Mouse (Mus musculus): ENCODE results near the gene Rabggta. TPM values are rescaled to one million over a fixed set of nuclear protein-coding genes. Genes with fewer than 3 reads are reported as not detected.

The Rabggta gene
- total RNA-seq, 2 experiments from 2014 or later: 12.8 to 20.4 TPM

DNA sequence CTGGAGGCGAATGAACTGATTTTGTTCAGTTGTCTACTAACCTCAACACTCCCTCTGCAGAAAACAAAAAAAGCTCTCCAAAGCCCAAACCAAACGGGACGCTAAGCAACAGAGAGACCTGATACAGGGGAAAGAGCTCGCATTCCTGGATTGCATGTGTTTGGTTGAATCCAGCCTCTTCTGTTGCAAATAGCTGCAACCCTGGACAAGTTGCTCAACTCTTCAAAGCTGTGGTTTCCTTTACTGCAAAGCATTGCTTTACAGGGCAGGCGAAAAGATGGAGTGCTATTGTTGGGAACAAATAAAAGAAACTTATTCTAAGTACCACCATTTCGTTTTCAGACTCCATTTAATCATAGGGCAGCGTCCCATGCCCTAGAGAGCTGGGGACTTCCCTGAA, 12.8 kb upstream of the Rabggta start:
- ATAC-seq (replicated peaks; ENCODE audit: poor library complexity, severe bottlenecking): peak; percentile 61

- ATAC-seq (replicated peaks; ENCODE audit: poor library complexity, severe bottlenecking): no peak
Measured at GRCm38 (mm10) chr14:55733889-55734288, 11.8 kb upstream of the Rabggta start.

- no peak for ATAC-seq (replicated peaks; ENCODE audit: poor library complexity, severe bottlenecking)
Measured at GRCm38 (mm10) chr14:55730531-55731032, 8.5 kb upstream of the Rabggta start.

- ATAC-seq (replicated peaks; ENCODE audit: poor library complexity, severe bottlenecking): no peak
Measured at GRCm38 (mm10) chr14:55730116-55730515, 8.1 kb upstream of the Rabggta start.

DNA sequence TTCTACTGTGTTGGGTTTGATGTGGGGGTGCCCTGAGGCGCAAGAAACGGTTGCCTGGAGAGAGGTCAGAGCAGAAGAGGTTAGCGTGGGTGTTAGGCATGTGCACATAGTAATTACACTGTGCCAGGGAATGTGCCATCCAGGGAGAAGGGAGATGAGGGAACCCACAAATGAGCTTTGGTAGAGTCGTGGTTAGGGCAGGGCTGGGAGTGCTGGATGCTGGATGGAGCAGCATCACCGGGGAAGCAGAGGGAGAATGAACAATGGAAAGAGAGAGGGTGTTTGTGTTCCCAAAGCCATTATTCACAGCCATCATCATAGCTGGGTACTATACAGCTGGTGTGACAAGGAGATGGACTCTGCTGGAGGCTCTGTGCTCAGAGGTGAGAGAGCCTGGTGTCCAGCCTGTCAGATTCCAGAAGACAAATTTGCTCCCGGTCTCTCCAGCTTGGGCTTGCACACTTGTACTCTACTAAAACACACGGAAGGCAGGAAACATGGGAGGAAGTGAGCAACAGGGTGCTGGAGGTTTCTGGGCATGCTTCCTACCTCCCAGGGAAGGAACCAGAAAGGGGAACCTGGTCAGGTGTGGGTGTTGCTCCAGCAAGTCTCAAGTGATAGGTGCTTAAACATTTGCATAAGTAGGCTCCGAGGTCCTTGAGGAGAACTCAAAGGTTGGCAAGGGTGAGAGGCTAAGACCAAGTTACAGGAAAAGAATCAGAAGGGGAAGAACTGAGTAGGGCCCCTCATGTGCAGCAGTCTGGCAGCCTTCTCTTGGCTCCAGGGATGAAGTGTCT, 6.0 kb upstream of the Rabggta start:
- ATAC-seq (replicated peaks; ENCODE audit: poor library complexity, severe bottlenecking): peak; percentile 37

DNA sequence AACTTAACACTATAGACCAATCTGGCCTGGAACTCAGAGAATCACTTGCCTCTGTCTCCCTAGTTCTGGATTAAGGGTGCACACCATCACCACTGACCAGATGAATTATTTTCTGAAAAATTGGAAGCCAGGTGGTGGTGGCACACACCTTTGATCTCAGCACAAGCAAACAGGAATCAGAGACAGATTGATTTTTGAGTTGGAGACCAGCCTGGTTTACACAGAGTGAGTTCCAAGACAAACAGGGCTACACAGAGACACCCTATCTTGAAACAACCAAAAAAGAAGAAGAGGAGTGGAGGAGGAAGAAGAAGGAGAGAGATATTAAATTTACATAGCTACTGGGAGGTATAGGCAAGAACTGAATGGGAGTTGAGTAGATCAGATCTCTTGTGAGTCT, 4.2 kb upstream of the Rabggta start:
- ATAC-seq (replicated peaks; ENCODE audit: poor library complexity, severe bottlenecking): no peak

- ATAC-seq (replicated peaks; ENCODE audit: poor library complexity, severe bottlenecking): peak; percentile 75
Measured at GRCm38 (mm10) chr14:55724411-55724871, 2.4 kb upstream of the Rabggta start.

GRCm38 (mm10) chr14:55723433-55723832, 1.4 kb upstream of the Rabggta start:
- ATAC-seq (replicated peaks; ENCODE audit: poor library complexity, severe bottlenecking): no peak

DNA sequence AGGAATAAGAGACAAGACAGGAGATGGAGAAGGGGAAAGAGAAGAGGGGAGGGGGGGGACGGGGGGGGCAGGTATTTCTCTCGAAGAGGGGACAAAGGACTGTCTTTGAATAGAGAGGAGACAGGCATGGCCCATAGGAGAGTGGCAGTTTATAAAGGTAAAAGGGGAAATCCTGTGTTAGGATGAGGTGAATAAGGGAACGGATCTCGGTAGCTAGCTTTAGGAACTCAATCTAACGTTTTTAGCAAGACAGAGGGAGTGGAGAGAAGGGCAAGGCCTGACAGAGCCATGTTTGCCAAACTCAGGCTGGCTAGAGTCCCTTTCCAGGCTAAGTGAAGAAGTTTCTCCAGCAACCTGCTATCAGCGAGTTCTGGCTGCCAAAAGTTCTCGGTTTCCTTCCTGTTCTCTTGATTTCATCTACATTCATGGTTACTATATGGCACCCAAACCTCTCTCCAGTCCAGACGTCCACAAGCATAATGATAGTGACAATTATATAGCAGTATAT, 429 bp upstream of the Rabggta start:
- no peak for ATAC-seq (replicated peaks; ENCODE audit: poor library complexity, severe bottlenecking)

- ATAC-seq (replicated peaks; ENCODE audit: poor library complexity, severe bottlenecking): no peak
Measured at GRCm38 (mm10) chr14:55721076-55721475, 987 bp downstream of the Rabggta start.

DNA sequence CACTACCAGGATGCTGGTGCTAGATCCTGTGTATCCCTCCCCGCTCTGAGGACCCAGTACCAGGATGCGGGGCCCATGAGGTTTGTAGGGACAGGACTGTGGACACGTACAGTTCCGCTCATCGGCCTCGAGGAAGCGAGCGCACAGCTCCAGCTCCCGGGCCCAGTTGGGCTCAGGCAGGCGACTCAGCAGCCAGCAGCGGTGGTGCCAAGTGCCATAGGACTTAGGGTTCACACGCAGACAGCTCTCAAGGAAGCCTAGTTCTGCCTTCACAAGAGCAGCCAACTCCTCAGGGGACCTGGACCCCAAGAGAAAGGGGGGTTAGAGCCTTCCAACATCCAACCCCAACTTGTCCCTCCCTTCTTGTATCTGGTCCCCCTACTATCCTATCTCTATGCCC, 1.4 kb downstream of the Rabggta start:
- ATAC-seq (replicated peaks; ENCODE audit: poor library complexity, severe bottlenecking): no peak

DNA sequence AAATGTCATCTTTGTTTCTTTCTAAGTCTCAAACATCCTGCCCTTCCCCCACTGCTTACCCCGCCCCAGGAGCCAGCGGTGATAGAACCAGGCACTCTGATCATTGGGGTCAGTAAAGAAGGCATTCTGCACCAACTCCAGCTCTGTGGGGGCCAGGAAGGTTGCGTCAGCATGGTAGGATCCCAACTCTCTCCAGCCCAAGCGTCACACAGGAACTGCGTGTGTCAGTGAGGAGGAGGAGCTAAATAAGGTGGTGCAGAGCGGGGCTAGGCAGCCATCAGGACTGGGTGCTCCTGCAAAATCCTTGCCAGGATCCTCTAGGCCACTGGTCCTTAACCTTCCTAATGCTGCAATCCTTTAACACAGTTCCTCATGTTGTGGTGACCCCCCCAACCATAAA, 2.3 kb downstream of the Rabggta start:
- no peak for ATAC-seq (replicated peaks; ENCODE audit: poor library complexity, severe bottlenecking)

DNA sequence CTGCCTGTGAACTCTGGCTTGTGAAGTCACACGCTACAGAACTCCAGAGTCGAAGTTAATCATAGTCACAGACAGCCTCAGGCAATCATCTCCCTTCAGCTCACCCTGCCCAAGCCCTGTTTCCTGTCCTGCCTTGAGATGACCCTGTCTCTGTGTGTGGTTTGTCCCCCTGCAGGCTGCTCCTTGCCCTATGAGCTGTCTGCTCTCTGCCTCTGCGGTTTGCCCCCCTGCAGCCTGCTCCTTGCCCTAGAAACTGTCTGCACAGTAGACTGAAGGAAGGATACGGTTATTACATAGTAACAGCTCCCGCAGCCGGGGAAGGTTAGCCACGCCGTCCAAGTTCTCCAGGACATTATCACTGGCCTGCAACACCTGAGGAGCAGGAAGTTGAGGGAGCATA, 5.2 kb downstream of the Rabggta start:
- no peak for ATAC-seq (replicated peaks; ENCODE audit: poor library complexity, severe bottlenecking)

GRCm38 (mm10) chr14:55716271-55716670, 5.8 kb downstream of the Rabggta start:
- ATAC-seq (replicated peaks; ENCODE audit: poor library complexity, severe bottlenecking): no peak

- ATAC-seq (replicated peaks; ENCODE audit: poor library complexity, severe bottlenecking): peak; percentile 14; the same call in 1 of the 2 replicates
Measured at GRCm38 (mm10) chr14:55714893-55715292, 7.2 kb downstream of the Rabggta start.

- ATAC-seq (replicated peaks; ENCODE audit: poor library complexity, severe bottlenecking): no peak
Measured at GRCm38 (mm10) chr14:55713729-55714122, 8.3 kb downstream of the Rabggta start, which contains the start of gene Tgm1. Gene Tgm1, minus strand, starts transcription at chr14:55713926.

- ATAC-seq (replicated peaks; ENCODE audit: poor library complexity, severe bottlenecking): peak; percentile 92
Measured at GRCm38 (mm10) chr14:55713007-55713728, 8.9 kb downstream of the Rabggta start.

DNA sequence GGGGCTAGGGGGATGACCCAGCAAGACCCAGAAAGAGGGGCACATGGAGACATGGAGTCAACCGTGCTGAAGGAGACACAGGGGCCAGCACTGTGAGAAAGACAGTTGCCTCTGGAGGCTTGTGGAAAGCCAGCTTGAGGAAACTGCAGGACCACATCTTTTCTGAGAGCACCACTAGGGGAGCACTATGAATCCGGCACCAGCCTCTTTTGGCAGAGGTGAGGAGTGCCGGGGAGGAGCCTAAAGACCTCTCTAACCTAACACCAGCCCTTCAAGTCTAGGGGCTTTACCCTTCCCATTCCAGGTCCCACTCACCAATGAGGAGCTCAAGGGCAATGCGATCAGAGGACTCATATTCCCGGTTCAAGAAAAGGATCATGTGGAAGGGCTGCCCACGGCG, 10.3 kb downstream of the Rabggta start:
- ATAC-seq (replicated peaks; ENCODE audit: poor library complexity, severe bottlenecking): no peak

DNA sequence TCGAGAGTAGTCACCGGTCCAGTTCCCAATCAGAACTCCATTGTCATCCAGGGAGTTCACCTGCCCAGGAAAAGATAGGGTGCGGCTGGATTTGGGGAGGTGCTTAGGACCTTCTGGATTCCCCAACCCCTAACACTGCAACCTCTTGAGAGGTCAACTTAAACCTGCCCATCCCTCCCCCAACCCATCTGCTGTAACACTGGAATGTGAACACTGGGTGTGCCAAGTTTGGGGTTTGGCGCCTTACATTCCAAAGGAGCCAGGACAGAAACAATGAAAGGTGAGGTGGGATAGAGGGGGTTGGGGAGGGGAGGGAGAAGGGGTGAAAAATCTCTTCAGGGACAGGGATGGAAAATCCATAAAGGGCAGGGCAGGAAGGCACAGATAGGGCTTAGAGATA, 12.6 kb downstream of the Rabggta start:
- no peak for ATAC-seq (replicated peaks; ENCODE audit: poor library complexity, severe bottlenecking)

GRCm38 (mm10) chr14:55707397-55707796, 14.7 kb downstream of the Rabggta start:
- no peak for ATAC-seq (replicated peaks; ENCODE audit: poor library complexity, severe bottlenecking)

DNA sequence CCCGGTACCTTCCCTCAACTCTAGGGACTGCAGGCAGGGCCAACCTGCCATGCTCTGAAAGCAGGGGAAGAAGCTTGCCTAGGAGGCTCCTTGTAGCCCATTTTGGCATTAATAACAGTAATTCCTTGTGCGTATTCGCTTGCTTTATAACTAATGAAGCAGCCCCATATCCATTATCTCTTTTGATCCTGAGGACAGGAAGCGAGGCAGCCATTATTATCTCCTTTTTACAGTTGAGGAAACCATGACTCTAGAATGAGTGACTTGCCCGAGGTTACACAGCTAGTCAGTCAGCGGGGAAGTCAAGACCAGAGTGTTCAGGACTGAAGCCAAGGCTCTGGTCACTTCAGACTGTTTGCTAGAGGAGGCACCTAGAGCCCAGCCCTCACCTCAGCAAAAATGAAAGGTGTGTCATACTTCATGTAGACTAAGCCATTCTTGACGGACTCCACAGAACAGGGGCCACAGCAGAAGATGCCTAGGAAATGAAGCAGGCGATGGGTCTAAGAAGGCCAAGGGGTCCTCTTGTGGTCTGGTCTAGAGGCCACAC, 15.9 kb downstream of the Rabggta start:
- ATAC-seq (replicated peaks; ENCODE audit: poor library complexity, severe bottlenecking): no peak

Data from granulocyte monocyte progenitor cell, adult 5-6 weeks (primary cell).